Mouse (Mus musculus) brown adipose tissue, adult 24 weeks (tissue): Measurements from ENCODE around the gene Ptpn21. TPM values are rescaled to one million over a fixed set of nuclear protein-coding genes. Genes with fewer than 3 reads are reported as not detected.
A peak's percentile ranks its signal among the peaks of the same experiment; 100 is the strongest.

Experiments
- H3K27ac ChIP-seq: fragments of 200-500 bp; replicated peaks from 2 replicates; pipeline ENCODE4 v1.5.1; 2012; ENCODE audit warnings: low read depth, mild to moderate bottlenecking, low read length
- H3K4me1 ChIP-seq: fragments of 200-500 bp; 2 replicates; pipeline ENCODE4 v1.6.1; 2012; ENCODE audit warnings: low read length, mixed read lengths; ENCODE audit not compliant: control insufficient read depth, insufficient read depth, insufficient read length
- H3K4me3 ChIP-seq: fragments of 200-500 bp; 2 replicates; pipeline ENCODE4 v1.5.1; 2012; ENCODE audit warnings: low read depth, mild to moderate bottlenecking, low read length, moderate library complexity; ENCODE audit not compliant: insufficient read depth
- polyA plus RNA-seq: library from polyadenylated mRNA; stranded (reverse); fragments of >200 nt; gene quantifications from 2 replicates; pipeline ENCODE4 v1.2.4, GENCODE M21; 2012; ENCODE audit not compliant: missing spikeins, insufficient read depth, insufficient read length

Ptpn21 gene
- polyA plus RNA-seq, 1 experiment, result 8.6 TPM

DNA sequence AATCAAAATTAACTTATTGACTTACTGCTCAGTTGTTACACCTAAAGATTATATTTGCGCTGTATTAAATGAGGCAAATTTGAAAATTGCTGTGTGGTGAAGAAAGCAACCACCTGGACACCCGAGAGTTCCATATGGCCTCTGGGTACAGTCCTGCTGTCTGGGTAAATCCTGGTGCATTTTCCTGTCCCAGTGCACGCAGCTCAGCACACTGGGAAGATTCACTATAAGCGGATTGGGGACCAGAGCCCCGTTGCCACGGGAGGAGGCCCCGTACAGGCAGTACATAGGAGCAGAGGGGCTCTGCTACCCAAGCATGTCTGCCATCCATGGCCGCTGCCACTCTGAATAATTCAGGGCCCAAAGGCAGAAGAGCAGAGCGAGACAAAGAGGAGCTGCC is 35.6 kb downstream of the Ptpn21 start:
- Histone ChIP-seq H3K4me1 (no peaks in the 10 kb centered on the region), H3K4me3 (no peak overlapping the region), H3K27ac (no peak overlapping the region)

DNA sequence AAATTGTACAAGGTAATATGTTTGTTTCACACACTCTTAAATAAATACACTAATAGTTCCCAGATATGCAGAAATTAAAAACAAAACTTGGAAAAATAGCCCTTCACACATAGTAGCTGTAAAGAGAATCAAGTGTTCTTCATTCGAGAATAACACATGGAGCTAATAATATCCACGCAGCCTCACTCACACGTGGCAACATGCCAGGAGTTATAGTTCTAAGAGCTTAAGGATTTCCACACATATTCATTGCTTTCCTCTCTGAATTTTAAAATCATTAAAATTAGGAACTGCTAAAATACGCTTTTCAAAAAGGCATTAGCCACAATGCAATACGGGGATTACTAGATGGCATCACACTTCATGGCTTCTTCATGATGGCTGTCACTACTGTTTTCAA is 40.0 kb downstream of the Ptpn21 start:
- H3K4me1 ChIP-seq, result no peaks in the 10 kb centered on the region
- no peak overlapping the region for H3K27ac ChIP-seq
- no peak overlapping the region for H3K4me3 ChIP-seq

DNA sequence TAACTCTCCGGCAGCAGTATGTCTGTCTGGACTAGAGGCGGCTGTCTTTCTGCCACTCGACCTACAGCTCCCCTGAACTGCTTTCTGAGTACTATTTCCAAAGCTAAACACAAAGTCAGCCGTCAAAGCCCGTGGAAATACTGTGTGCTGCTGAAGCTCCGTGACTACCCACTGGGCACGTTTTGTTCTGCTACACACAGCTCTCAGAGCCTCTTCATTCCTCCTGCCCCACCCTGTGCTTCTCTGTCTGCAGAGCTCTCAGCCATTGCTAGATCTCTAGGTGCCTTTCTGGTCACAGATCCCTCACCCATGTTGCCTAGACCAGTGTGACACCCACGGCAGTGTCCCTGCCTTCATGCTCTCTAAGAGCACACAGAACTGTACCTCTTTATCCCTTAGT is 47.0 kb downstream of the Ptpn21 start:
- no peaks in the 10 kb centered on the region for H3K4me1 ChIP-seq
- H3K27ac ChIP-seq, result no peak overlapping the region
- H3K4me3 ChIP-seq, result no peak overlapping the region

DNA sequence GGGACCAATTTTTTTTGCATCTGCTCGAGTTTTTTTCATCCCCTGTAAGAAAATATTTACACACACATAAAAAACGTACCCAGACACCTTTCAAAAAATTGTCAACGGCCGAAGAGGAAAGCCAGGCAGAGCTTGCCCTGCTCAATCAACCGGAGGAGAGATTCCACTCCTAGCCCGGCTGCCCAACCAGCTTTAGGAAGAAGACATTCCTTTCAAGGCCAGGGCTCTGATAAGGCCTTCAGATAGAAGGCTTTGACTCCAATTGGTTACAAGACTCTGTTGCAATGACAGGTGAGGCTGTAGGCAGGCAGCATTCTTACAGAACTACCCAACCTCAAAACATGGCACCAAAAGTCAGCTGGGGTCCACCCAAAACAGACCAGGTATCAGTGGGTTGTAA is 53.6 kb downstream of the Ptpn21 start:
- Histone ChIP-seq H3K4me1 (no peaks in the 10 kb centered on the region), H3K4me3 (no peak overlapping the region), H3K27ac (no peak overlapping the region)

DNA sequence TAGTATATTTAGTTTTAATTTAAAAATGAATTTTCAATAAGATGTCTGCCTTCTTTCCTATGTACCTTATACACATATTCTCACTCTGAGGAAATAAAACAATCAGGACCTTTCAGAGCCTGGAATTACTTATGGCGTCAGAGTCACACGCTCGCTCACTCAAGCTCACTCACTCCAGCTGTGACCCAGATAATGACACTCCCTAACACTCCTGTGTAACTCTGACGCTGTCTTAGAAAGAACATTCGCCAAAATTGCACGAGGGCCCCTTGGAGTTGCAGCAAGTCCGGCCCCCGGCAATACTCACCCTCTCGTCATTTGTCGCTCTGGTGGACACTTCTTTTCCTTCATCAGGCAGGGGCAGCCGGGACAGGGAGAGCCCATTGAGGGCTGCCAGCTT is 54.0 kb downstream of the Ptpn21 start:
- Histone ChIP-seq H3K4me1 (no peaks in the 10 kb centered on the region), H3K4me3 (no peak overlapping the region), H3K27ac (no peak overlapping the region)

DNA sequence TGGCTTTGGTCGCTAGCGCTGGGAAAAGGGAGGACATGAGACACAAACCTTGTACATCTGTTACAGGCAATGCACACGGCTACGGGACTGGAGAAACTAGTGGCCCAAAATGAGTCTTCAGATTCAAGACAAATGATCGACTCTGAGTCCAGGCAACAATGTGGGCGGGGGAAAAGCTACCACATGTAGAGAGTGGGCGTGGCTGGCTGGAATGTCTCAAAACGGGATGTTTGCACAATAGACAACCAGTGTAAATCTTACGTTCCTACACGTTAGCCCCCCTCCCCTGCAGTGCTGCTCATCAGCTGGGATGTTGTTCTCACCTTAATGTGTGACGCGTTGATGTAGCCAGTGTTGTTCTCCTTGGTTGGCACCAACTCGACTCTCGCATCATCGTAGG is 55.0 kb downstream of the Ptpn21 start:
- Histone ChIP-seq H3K4me1 (no peaks in the 10 kb centered on the region), H3K4me3 (no peak overlapping the region), H3K27ac (no peak overlapping the region)

DNA sequence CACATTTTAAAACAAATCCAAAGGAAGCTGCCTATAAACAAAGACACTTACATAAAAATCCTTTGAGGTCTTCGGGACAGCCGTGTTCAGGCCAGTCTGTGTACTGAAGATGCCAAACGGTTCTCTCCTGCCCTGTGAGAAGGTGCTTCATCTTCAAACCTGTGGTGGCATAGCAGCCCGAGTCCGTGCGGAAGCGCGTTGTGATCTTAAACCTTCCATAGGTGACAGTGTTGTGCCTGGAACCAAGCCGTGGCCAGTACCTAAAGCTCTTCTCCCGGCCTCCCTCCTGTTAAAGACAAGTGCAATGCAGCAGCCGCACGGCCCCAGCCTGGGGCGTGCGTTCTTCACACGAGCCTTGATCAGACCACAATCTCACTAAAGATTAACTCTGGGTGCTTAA is 57.3 kb downstream of the Ptpn21 start:
- no peaks in the 10 kb centered on the region for H3K4me1 ChIP-seq
- H3K27ac ChIP-seq, result no peak overlapping the region

DNA sequence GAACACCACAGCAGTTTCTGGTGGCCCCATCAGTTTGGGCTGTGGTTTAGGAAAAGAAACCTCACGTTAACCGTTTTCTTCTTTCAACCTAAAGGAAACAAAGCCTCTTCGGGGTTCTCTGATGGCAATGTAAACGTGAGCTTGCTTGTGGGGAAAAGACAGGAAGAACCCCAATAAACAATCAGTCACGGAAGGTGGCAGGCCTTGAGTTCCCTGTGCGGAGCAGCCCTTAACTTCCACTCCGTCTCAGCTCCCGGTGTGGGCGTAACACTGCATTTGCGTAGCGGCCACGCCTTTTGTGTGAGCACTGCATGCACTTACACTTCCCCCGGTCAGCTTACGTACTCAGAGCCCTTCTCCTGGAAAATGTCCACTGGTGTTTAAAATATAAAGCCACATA is 59.9 kb downstream of the Ptpn21 start:
- no peak overlapping the region for H3K27ac ChIP-seq
- H3K4me3 ChIP-seq, result no peak overlapping the region
- no peaks in the 10 kb centered on the region for H3K4me1 ChIP-seq

More for the DNA sequence above, 57.3 kb downstream of the Ptpn21 start:
- no peak overlapping the region for H3K4me3 ChIP-seq

DNA sequence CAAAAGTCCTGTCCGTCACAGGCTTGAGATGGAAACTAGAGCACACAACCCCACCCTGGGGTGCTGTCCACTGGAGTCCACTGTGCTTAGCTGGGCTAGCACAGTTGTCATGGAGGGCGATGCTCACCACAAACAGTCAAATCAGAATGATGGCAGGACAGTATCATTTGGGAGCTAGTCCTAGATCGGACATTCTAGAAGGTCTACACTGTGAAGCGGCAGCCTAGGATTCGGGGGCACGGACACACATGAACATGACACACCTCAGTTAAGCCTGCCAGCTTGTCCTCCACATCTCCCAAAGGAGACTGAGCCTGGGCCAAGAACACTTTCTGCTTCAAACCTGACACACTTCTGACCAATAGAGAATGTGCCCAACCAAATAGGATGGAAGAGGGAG is 60.3 kb downstream of the Ptpn21 start:
- no peak overlapping the region for H3K4me3 ChIP-seq
- no peak overlapping the region for H3K27ac ChIP-seq
- no peaks in the 10 kb centered on the region for H3K4me1 ChIP-seq

DNA sequence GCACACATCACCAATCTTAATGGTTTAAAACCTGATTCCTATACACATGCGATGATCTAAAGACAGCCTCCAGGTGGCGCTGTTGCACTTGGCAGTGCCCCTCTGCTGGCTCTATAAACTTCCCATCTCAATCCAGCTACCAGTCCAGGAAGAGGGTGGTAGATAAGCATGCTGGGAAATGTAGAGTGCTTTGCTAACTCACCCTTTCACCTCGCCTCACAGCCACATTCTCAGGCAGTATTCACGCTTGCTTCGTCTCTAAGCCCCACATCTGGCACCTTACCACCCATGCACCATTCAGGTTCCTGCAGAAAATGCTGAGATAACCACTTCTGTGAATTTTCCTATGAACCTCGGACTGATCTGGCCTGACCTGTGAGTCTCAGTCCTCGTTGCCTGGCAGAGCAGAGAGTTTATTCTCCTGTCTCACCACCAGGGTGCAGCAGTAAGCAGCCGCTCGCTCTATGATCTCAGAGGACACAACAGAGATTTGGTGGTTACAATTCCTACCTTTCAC is 62.5 kb downstream of the Ptpn21 start:
- H3K4me3 ChIP-seq, result peak overlapping the region; percentile 57
- no peaks in the 10 kb centered on the region for H3K4me1 ChIP-seq
- peak overlapping the region; percentile 35; the same call in 1 of the 2 replicates for H3K27ac ChIP-seq

DNA sequence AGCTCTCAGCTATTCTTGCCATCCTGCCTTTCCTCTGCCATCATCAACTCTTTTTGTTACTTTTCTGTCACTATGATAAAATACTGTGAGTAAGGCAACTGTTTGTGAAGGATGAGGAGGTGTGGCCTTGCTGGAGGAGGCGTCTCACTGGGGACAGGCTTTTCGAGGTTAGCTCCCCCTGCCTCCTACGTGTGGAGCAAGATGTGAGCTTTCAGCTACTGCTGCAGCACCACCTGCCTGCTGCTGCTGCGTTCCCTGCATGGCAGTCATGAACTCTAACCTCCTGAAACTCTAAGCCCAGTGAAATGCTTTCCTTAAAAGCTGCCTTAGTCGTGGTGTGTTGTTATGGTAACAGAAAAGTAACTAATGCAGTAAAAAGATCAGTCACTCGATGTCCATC is 63.3 kb downstream of the Ptpn21 start:
- no peaks in the 10 kb centered on the region for H3K4me1 ChIP-seq
- H3K4me3 ChIP-seq, result no peak overlapping the region
- H3K27ac ChIP-seq, result no peak overlapping the region

DNA sequence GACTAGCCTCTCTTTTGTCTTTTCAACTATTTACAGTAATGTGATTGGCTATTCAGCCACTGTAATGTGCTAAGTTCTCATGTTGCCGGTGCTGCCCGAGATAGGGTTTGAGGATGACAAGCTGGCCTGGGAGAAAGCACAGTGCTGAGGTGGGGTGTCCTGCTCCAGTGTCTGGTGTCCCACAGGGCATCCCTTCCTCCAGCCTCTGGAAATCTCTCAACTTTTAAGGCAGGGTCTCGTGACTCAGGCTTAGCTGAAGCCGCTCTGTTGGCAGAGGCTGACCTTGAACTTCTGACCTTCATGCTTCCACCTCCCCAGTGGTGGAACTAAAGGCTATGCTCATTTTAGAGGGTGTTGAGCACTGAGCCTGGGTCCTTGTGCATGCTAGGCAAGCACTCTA is 66.8 kb downstream of the Ptpn21 start:
- no peaks in the 10 kb centered on the region for H3K4me1 ChIP-seq
- H3K27ac ChIP-seq, result no peak overlapping the region
- H3K4me3 ChIP-seq, result no peak overlapping the region

DNA sequence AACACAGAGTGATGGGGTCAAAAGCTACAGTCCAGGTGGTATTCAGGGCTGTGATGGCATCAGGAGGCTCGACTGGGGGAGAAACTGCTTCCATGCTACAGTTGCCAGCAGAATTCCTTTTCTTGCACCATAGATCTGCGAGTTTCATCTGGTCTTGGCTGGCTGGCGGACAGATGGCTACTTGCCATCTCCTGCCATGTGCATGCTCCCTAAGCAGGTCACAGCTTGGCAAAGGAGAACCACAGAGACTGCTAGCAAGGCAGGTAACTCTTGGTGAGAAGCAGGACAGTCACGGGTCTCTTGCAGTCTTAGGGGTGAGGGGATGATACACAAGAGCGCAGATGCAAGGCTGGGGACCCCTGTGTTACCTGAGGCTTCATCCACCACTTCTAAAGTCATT is 67.3 kb downstream of the Ptpn21 start:
- Histone ChIP-seq H3K4me3 (no peak overlapping the region), H3K4me1 (no peaks in the 10 kb centered on the region), H3K27ac (no peak overlapping the region)

DNA sequence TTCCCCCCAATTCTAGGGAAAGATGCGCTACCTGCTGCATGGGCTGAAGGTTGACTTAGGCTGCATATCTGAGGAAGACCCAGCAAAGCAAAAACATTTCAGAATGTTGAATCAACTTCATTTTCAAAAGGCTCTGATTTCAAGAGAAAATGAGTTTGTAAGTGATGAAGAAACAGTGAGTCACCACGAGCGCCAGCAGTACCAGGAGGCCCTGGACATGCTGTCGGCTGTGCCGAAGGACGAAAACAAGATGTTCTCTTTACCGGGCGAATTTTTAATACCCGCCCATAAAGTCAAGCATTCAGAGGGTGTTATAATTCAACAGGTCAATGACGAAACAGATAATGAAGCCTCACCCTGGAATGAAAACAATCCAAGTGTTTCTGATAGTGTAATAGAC is 68.1 kb downstream of the Ptpn21 start:
- Histone ChIP-seq H3K4me1 (no peaks in the 10 kb centered on the region), H3K4me3 (no peak overlapping the region), H3K27ac (no peak overlapping the region)

DNA sequence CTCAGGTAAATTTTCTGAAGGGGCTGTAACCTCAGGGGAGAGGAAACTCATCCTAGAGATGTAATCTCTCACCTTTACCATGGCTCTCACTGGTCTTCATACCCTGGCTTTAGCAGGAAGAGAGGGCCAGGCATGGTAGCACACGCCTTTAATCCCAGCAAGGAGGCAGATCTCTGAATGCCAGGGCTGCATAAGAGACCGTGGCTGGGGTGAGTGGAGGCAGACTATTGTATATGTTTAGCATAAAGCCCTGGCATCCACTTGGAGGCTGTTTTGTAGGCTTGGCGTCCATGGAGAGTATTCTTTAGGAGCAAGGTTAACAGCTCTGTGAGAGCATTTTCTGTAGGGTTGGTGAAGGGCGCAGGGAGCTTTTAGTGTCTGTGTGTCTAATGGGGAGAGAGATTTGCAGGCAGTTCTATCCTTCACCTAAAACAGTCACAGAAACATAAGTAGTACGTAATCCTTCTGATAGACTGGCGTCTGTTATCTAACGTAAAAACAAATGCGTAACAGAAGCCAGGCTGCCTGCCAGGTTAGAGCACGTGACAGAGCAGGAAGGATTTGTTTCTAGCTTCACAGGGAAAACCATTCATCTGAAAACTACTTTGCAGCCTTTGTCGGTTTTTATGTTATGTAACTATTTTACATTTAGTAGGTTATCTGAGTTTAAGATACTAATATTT is 68.9 kb downstream of the Ptpn21 start:
- Histone ChIP-seq H3K27ac (no peak overlapping the region), H3K4me3 (no peak overlapping the region), H3K4me1 (no peaks in the 10 kb centered on the region)

DNA sequence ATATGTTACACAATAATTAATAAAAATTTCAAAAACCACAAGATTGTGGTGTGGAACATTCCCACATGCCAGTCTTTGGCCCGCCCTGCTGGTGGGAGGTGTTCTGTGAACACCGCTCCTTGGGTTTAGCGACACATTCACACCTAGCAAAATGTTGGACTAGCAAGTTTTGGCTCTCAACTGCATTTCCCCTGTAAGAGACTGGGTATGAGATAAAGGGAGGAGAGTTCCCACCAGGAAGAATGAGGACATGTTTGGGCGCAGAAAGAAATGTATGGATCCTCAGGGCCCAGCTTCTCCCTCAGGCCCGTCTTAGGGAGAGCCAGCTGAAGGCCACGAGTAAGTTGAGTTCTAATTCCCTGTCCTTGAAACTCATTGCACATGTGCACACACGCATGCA is 74.6 kb downstream of the Ptpn21 start:
- Histone ChIP-seq H3K27ac (no peak overlapping the region), H3K4me1 (no peaks in the 10 kb centered on the region), H3K4me3 (no peak overlapping the region)
